Mouse (Mus musculus): ENCODE data around the gene Clps.

GRCm38 (mm10) chr17:28520561-28520960 is 40.0 kb downstream of the Clps start:
- TF ChIP-seq KAT2A (IDR thresholded peaks at IDR 0.05; ENCODE audit: insufficient replicate concordance, low read length): no peak
- TF ChIP-seq TBP (conservative IDR thresholded peaks at IDR 0.05; ENCODE audit: low read depth, low read length): no peak
- no peak for TF ChIP-seq CTCF (conservative IDR thresholded peaks at IDR 0.05 in 1 of 2, IDR thresholded peaks at IDR 0.05 in 1 of 2; ENCODE audit: low read depth in 2 of 2, low read length in 2 of 2)
